Mouse (Mus musculus) CH12.LX (cell line): ENCODE data around the gene Cblc. TPM values are rescaled to one million over a fixed set of nuclear protein-coding genes. Genes with fewer than 3 reads are reported as not detected.
A peak's percentile ranks its signal among the peaks of the same experiment; 100 is the strongest.

Experiments used
- DNase-seq: peaks from one replicate; pipeline ENCODE4 v3.0.0-alpha.2; 2013; ENCODE audit errors: extremely low read depth
- H3K27ac ChIP-seq: 2 replicates; pipeline ENCODE4 v1.5.1; 2012; ENCODE audit warnings: low read depth, mild to moderate bottlenecking, control low read depth, moderate library complexity; ENCODE audit not compliant: insufficient read depth
- H3K27me3 ChIP-seq: replicated peaks from 2 replicates; pipeline ENCODE3; 2012; ENCODE audit warnings: inconsistent platforms
- H3K36me3 ChIP-seq, 2 experiments: replicated peaks in 1 of 2; 2 replicates each; pipeline versions ENCODE3 to v1.6.1; 2012; ENCODE audit warnings: inconsistent platforms in 1 of 2, low read length in 1 of 2, mild to moderate bottlenecking in 1 of 2, mixed read lengths in 1 of 2, moderate library complexity in 1 of 2; ENCODE audit not compliant: control insufficient read depth in 1 of 2, insufficient read depth in 1 of 2
- H3K4me1 ChIP-seq, 2 experiments: 2 replicates each; pipeline ENCODE4 v1.6.1; 2012; ENCODE audit warnings: inconsistent platforms in 1 of 2, moderate library complexity in 1 of 2; ENCODE audit not compliant: insufficient read depth in 2 of 2, control insufficient read depth in 1 of 2
- H3K4me2 ChIP-seq: 2 replicates; pipeline ENCODE4 v1.6.1; 2012; ENCODE audit warnings: low read depth, mild to moderate bottlenecking, control low read depth; ENCODE audit not compliant: poor library complexity, insufficient read depth, severe bottlenecking
- H3K4me3 ChIP-seq, 3 experiments: fragments of 150-350 bp in 1 of 3; sonication (generic) in 1 of 3; replicated peaks in 1 of 3; 2 replicates each; pipeline versions ENCODE3 to v1.5.1; 2011 to 2012; ENCODE audit warnings: low read depth in 2 of 3, low read length in 2 of 3, mild to moderate bottlenecking in 2 of 3, moderate library complexity in 2 of 3, control low read depth in 1 of 3, improper control_type of control experiment in 1 of 3, inconsistent platforms in 1 of 3, mixed read lengths in 1 of 3; ENCODE audit not compliant: poor library complexity in 1 of 3
- H3K79me2 ChIP-seq: replicated peaks from 2 replicates; pipeline ENCODE4 v1.6.1; 2012; ENCODE audit warnings: mild to moderate bottlenecking, moderate library complexity; ENCODE audit not compliant: control insufficient read depth, poor library complexity, insufficient read depth, severe bottlenecking; ENCODE audit errors: extremely low read depth
- H3K9ac ChIP-seq: 2 replicates; pipeline ENCODE4 v1.6.1; 2012; ENCODE audit warnings: low read depth, mild to moderate bottlenecking, control low read depth, moderate library complexity; ENCODE audit not compliant: insufficient read depth
- H3K9me3 ChIP-seq: replicated peaks from 2 replicates; pipeline ENCODE3; 2012; ENCODE audit warnings: low read length, inconsistent platforms, mixed read lengths
- BHLHE40 ChIP-seq: IDR thresholded peaks from 2 replicates; pipeline ENCODE4 v1.6.1; 2011; ENCODE audit warnings: mild to moderate bottlenecking, low read depth, low read length, improper control_type of control experiment
- CHD1 ChIP-seq: IDR thresholded peaks from 2 replicates; pipeline ENCODE4 v1.6.1; 2012; ENCODE audit warnings: low read depth, low read length, improper control_type of control experiment, inconsistent platforms
- CHD2 ChIP-seq: IDR thresholded peaks from 2 replicates; pipeline ENCODE4 v1.6.1; 2011; ENCODE audit warnings: low read length, improper control_type of control experiment
- CTCF ChIP-seq, 2 experiments: IDR thresholded peaks in 1 of 2; conservative IDR thresholded peaks in 1 of 2; 2 replicates each; pipeline ENCODE4 v1.5.1; 2011 to 2012; ENCODE audit warnings: low read depth in 2 of 2, low read length in 2 of 2, improper control_type of control experiment in 1 of 2, inconsistent platforms in 1 of 2, mild to moderate bottlenecking in 1 of 2, moderate library complexity in 1 of 2
- E2F4 ChIP-seq: IDR thresholded peaks from 2 replicates; pipeline ENCODE4 v1.6.1; 2011; ENCODE audit warnings: low read depth, low read length, improper control_type of control experiment; ENCODE audit not compliant: insufficient replicate concordance
- ELF1 ChIP-seq: IDR thresholded peaks from 2 replicates; pipeline ENCODE4 v1.6.1; 2014; ENCODE audit warnings: low read depth, mild to moderate bottlenecking, inconsistent platforms, low read length, improper control_type of control experiment
- EP300 ChIP-seq: IDR thresholded peaks from 2 replicates; pipeline ENCODE4 v1.6.1; 2011; ENCODE audit warnings: low read length, improper control_type of control experiment
- ETS1 ChIP-seq: conservative IDR thresholded peaks from 2 replicates; pipeline ENCODE4 v1.6.1; 2012; ENCODE audit warnings: low read depth, mild to moderate bottlenecking, inconsistent platforms, low read length, improper control_type of control experiment, moderate library complexity
- GABPA ChIP-seq: IDR thresholded peaks from 2 replicates; pipeline ENCODE4 v1.6.1; 2012; ENCODE audit warnings: low read depth, low read length, improper control_type of control experiment, inconsistent platforms; ENCODE audit not compliant: insufficient replicate concordance
- HCFC1 ChIP-seq: IDR thresholded peaks from 2 replicates; pipeline ENCODE4 v1.6.1; 2012; ENCODE audit warnings: low read depth, mild to moderate bottlenecking, inconsistent platforms, low read length, improper control_type of control experiment
- IRF4 ChIP-seq: IDR thresholded peaks from 2 replicates; pipeline ENCODE4 v1.6.1; 2014; ENCODE audit warnings: low read depth, mild to moderate bottlenecking, inconsistent platforms, low read length, improper control_type of control experiment
- JUN ChIP-seq: IDR thresholded peaks from 2 replicates; pipeline ENCODE4 v1.6.1; 2011; ENCODE audit warnings: low read depth, mild to moderate bottlenecking, low read length, improper control_type of control experiment, moderate library complexity; ENCODE audit not compliant: insufficient read depth
- JUND ChIP-seq: conservative IDR thresholded peaks from 2 replicates; pipeline ENCODE4 v1.6.1; 2011; ENCODE audit warnings: low read depth, low read length, improper control_type of control experiment
- KAT2A ChIP-seq: IDR thresholded peaks from 2 replicates; pipeline ENCODE4 v1.6.1; 2012; ENCODE audit warnings: low read length, improper control_type of control experiment, inconsistent platforms; ENCODE audit not compliant: insufficient replicate concordance
- MAFK ChIP-seq: IDR thresholded peaks from 2 replicates; pipeline ENCODE4 v1.6.1; 2011; ENCODE audit warnings: low read length, improper control_type of control experiment; ENCODE audit not compliant: insufficient replicate concordance
- MAX ChIP-seq: IDR thresholded peaks from 2 replicates; pipeline ENCODE4 v1.6.1; 2011; ENCODE audit warnings: low read length, improper control_type of control experiment
- MAZ ChIP-seq: IDR thresholded peaks from 2 replicates; pipeline ENCODE4 v1.6.1; 2012; ENCODE audit warnings: low read depth, mild to moderate bottlenecking, inconsistent platforms, low read length, improper control_type of control experiment, moderate library complexity
- MEF2A ChIP-seq: IDR thresholded peaks from 2 replicates; pipeline ENCODE4 v1.6.1; 2014; ENCODE audit warnings: low read depth, mild to moderate bottlenecking, inconsistent platforms, low read length, improper control_type of control experiment, borderline replicate concordance
- MXI1 ChIP-seq: IDR thresholded peaks from 2 replicates; pipeline ENCODE4 v1.6.1; 2011; ENCODE audit warnings: mild to moderate bottlenecking, low read depth, low read length, improper control_type of control experiment
- MYC ChIP-seq: IDR thresholded peaks from 2 replicates; pipeline ENCODE4 v1.6.1; 2011; ENCODE audit warnings: low read depth, mild to moderate bottlenecking, improper control_type of control experiment, low read length
- NELFE ChIP-seq: IDR thresholded peaks from 2 replicates; pipeline ENCODE4 v1.6.1; 2011; ENCODE audit warnings: low read depth, low read length, improper control_type of control experiment
- NRF1 ChIP-seq: IDR thresholded peaks from 2 replicates; pipeline ENCODE4 v1.6.1; 2014; ENCODE audit warnings: low read depth, mild to moderate bottlenecking, inconsistent platforms, low read length, improper control_type of control experiment, moderate library complexity
- PAX5 ChIP-seq: IDR thresholded peaks from 2 replicates; pipeline ENCODE4 v1.6.1; 2012; ENCODE audit warnings: low read length, inconsistent platforms, mixed read lengths
- POLR2A ChIP-seq: IDR thresholded peaks from 2 replicates; pipeline ENCODE4 v1.6.1; 2011; ENCODE audit warnings: low read depth, mild to moderate bottlenecking, improper control_type of control experiment, low read length
- POLR2AphosphoS2 ChIP-seq: IDR thresholded peaks from 2 replicates; pipeline ENCODE4 v1.6.1; 2011; ENCODE audit warnings: low read depth, low read length, improper control_type of control experiment
- RAD21 ChIP-seq: IDR thresholded peaks from 2 replicates; pipeline ENCODE4 v1.6.1; 2011; ENCODE audit warnings: low read depth, mild to moderate bottlenecking, low read length, improper control_type of control experiment, moderate library complexity
- RCOR1 ChIP-seq: conservative IDR thresholded peaks from 2 replicates; pipeline ENCODE4 v1.6.1; 2012; ENCODE audit warnings: low read depth, mild to moderate bottlenecking, inconsistent platforms, low read length, improper control_type of control experiment
- SIN3A ChIP-seq: IDR thresholded peaks from 2 replicates; pipeline ENCODE4 v1.6.1; 2012; ENCODE audit warnings: low read length, improper control_type of control experiment, inconsistent platforms
- SMC3 ChIP-seq: IDR thresholded peaks from 2 replicates; pipeline ENCODE4 v1.6.1; 2011; ENCODE audit warnings: low read depth, low read length, improper control_type of control experiment
- TBP ChIP-seq: conservative IDR thresholded peaks from 2 replicates; pipeline ENCODE4 v1.6.1; 2011; ENCODE audit warnings: low read depth, low read length, improper control_type of control experiment
- TCF12 ChIP-seq: IDR thresholded peaks from 2 replicates; pipeline ENCODE4 v1.6.1; 2014; ENCODE audit warnings: low read depth, mild to moderate bottlenecking, inconsistent platforms, low read length, improper control_type of control experiment
- UBTF ChIP-seq: IDR thresholded peaks from 2 replicates; pipeline ENCODE4 v1.6.1; 2012; ENCODE audit warnings: low read depth, mild to moderate bottlenecking, inconsistent platforms, low read length, improper control_type of control experiment, moderate library complexity
- USF1 ChIP-seq: IDR thresholded peaks from 2 replicates; pipeline ENCODE4 v1.6.1; 2014; ENCODE audit warnings: low read depth, mild to moderate bottlenecking, inconsistent platforms, low read length, improper control_type of control experiment
- USF2 ChIP-seq: conservative IDR thresholded peaks from 2 replicates; pipeline ENCODE4 v1.6.1; 2011; ENCODE audit warnings: low read depth, low read length, improper control_type of control experiment
- ZC3H11A ChIP-seq: IDR thresholded peaks from 2 replicates; pipeline ENCODE4 v1.6.1; 2012; ENCODE audit warnings: low read depth, mild to moderate bottlenecking, inconsistent platforms, low read length, improper control_type of control experiment
- ZKSCAN1 ChIP-seq: IDR thresholded peaks from 2 replicates; pipeline ENCODE4 v1.6.1; 2012; ENCODE audit warnings: low read depth, inconsistent platforms, low read length, improper control_type of control experiment, borderline replicate concordance
- ZMIZ1 ChIP-seq: IDR thresholded peaks from 2 replicates; pipeline ENCODE4 v1.6.1; 2012; ENCODE audit warnings: low read depth, mild to moderate bottlenecking, inconsistent platforms, low read length, improper control_type of control experiment
- ZNF384 ChIP-seq: IDR thresholded peaks from 2 replicates; pipeline ENCODE4 v1.6.1; 2012; ENCODE audit warnings: low read depth, low read length, improper control_type of control experiment, inconsistent platforms
- dilution Hi-C: fragments of 300-500 bp; cut with MboI; formaldehyde crosslinking; loops from 2 replicates; pipeline ENCODE4 v1.14.3; 2020; ENCODE audit warnings: low sequenced_read_pairs; ENCODE audit not compliant: extremely low pct_unique_long_range_greater_than_20kb, extremely low pct_ligation_motif_present
- in situ Hi-C: fragments of 300-500 bp; cut with MboI; formaldehyde crosslinking; loops from 3 replicates; pipeline ENCODE4 v1.14.3; 2019; ENCODE audit warnings: low sequenced_read_pairs, low pct_ligation_motif_present, low pct_unique_long_range_greater_than_20kb, mixed read lengths
- polyA plus RNA-seq: library from polyadenylated mRNA; unstranded; fragments of >175 nt; gene quantifications from 2 replicates; pipeline ENCODE4 v1.2.1, GENCODE M21; 2012; ENCODE audit warnings: low read depth; ENCODE audit not compliant: insufficient read length
- total RNA-seq, 2 experiments: library from RNA; depleted of rRNA; stranded (reverse); fragments of 300-350 nt in 1 of 2; fragments of >200 nt in 1 of 2; gene quantifications; 2 replicates each; pipeline ENCODE4 v1.2.3; 2012 to 2014

Gene Cblc
- total and polyA plus RNA-seq, 3 experiments = 6.4 to 30.8 (median 13.4) TPM

DNA sequence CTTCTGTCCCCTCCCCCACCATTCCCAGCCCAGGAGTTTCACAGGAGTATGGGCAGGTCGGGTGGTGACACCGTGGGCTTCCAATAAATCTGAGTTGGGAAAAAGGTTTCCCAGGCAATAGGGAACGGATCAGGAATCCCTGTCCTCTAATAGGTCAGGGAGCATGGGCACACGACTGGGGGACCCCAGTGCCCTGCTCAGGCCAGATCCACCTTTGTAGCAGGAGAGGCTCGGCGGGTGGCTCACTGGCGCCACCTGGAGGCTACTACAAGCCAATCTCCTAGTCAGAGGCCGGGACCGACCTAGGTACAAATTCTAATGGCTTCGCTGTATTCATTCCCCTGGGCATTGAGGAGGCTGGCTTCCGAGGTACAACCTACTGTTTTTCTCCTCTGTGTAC is 47.0 kb upstream of the Cblc start:
- Histone ChIP-seq H3K9ac (peak overlapping the region; percentile 34; the same call in 1 of the 2 replicates), H3K4me1 (peaks cover 10 to 53% of the 10 kb centered on the region in 2 experiments), H3K4me3 (peak overlapping the region in 1 of 3 experiments; percentile 37), H3K27ac (no peak overlapping the region), H3K9me3 (no peaks in the 10 kb centered on the region), H3K27me3 (no peaks in the 10 kb centered on the region), H3K36me3 (no peaks in the 10 kb centered on the region), H3K79me2 (no peaks in the 10 kb centered on the region), H3K4me2 (no peak overlapping the region)
- no peak; the same call in 1 of the 2 replicates for TF ChIP-seq EP300
- TF ChIP-seq RAD21 = peak; percentile 87
- TF ChIP-seq ZMIZ1 = no peak
- TF ChIP-seq MAFK = no peak
- no peak for TF ChIP-seq RCOR1
- 0 out of 2 replicates have a peak, but pooled peaks have one; percentile 29 for TF ChIP-seq ETS1
- no peak for TF ChIP-seq UBTF
- no peak for TF ChIP-seq ZKSCAN1
- TF ChIP-seq ELF1 = no peak
- TF ChIP-seq GABPA = no peak
- no peak for TF ChIP-seq CHD1
- TF ChIP-seq ZNF384 = no peak
- no peak for TF ChIP-seq JUN
- TF ChIP-seq MYC = 0 out of 2 replicates have a peak, but pooled peaks have one; percentile 16
- TF ChIP-seq CTCF (conservative IDR thresholded peaks at IDR 0.05 in 1 of 2, IDR thresholded peaks at IDR 0.05 in 1 of 2; ENCODE audit: low read depth in 2 of 2, low read length in 2 of 2) = peak; percentile 77 to 94
- TF ChIP-seq NELFE = peak; percentile 60; the same call in 1 of the 2 replicates
- no peak for TF ChIP-seq USF1
- TF ChIP-seq IRF4 = peak; percentile 63; the same call in 1 of the 2 replicates
- no peak for TF ChIP-seq E2F4
- peak; percentile 99 for TF ChIP-seq SMC3
- peak; percentile 16; the same call in 1 of the 2 replicates for TF ChIP-seq CHD2
- peak; percentile 31; the same call in 1 of the 2 replicates for TF ChIP-seq MEF2A
- 0 out of 2 replicates have a peak, but pooled peaks have one; percentile 24 for TF ChIP-seq MAZ
- no peak for TF ChIP-seq BHLHE40
- TF ChIP-seq HCFC1 = no peak
- TF ChIP-seq MXI1 = no peak
- TF ChIP-seq USF2 = no peak
- no peak for TF ChIP-seq PAX5
- TF ChIP-seq KAT2A = no peak
- no peak for TF ChIP-seq POLR2A
- 0 out of 2 replicates have a peak, but pooled peaks have one; percentile 52 for TF ChIP-seq TCF12
- TF ChIP-seq TBP = no peak
- peak; percentile 87 for TF ChIP-seq ZC3H11A
- no peak for TF ChIP-seq JUND
- peak; percentile 54 for TF ChIP-seq SIN3A
- TF ChIP-seq MAX = 0 out of 2 replicates have a peak, but pooled peaks have one; percentile 26
- no peak for TF ChIP-seq POLR2AphosphoS2
- 0 out of 2 replicates have a peak, but pooled peaks have one; percentile 24 for TF ChIP-seq NRF1
- in situ Hi-C loops = loop anchor here (5.0 kb wide), 1 partner anchor 41 kb away; no protein-coding TSS in a partner anchor
- DNase-seq = peak; percentile 70
- dilution Hi-C loops = no loop called here
